Mouse (Mus musculus) heart, postnatal 0 days (tissue): ENCODE data around the gene Sars2. TPM values are rescaled to one million over a fixed set of nuclear protein-coding genes. Genes with fewer than 3 reads are reported as not detected.

ENCODE experiments used
- ATAC-seq: fragments of 200-750 bp; cut with Nextera tagmentation; 2 replicates; pipeline ENCODE4 v1.8.0; 2017; ENCODE audit warnings: low read depth, moderate number of reproducible peaks, moderate library complexity; ENCODE audit not compliant: insufficient read depth
- DNase-seq: peaks from one replicate; pipeline ENCODE4 v3.0.0-alpha.2; 2016; ENCODE audit warnings: low spot score
- H3K27ac ChIP-seq: fragments of 300-500 bp; sonication (generic); 2 replicates; pipeline ENCODE4 v1.5.1; 2014; ENCODE audit warnings: low read depth, mild to moderate bottlenecking
- H3K27me3 ChIP-seq: fragments of 300-500 bp; sonication (generic); 2 replicates; pipeline ENCODE4 v1.6.1; 2014; ENCODE audit warnings: low read length, mixed read lengths; ENCODE audit not compliant: control insufficient read depth, insufficient read depth
- H3K36me3 ChIP-seq: fragments of 300-500 bp; sonication (generic); replicated peaks from 2 replicates; pipeline ENCODE4 v1.6.1; 2014; ENCODE audit warnings: low read length, mixed read lengths; ENCODE audit not compliant: control insufficient read depth, insufficient read depth
- H3K4me1 ChIP-seq: fragments of 300-500 bp; sonication (generic); 2 replicates; pipeline ENCODE4 v1.6.1; 2014; ENCODE audit warnings: antibody characterized with exemption; ENCODE audit not compliant: control insufficient read depth, insufficient read depth
- H3K4me2 ChIP-seq: fragments of 300-500 bp; sonication (generic); 2 replicates; pipeline ENCODE4 v1.6.1; 2014; ENCODE audit warnings: low read depth, mild to moderate bottlenecking, low read length, moderate library complexity
- H3K4me3 ChIP-seq: fragments of 300-500 bp; sonication (generic); 2 replicates; pipeline ENCODE4 v1.5.1; 2014; ENCODE audit warnings: low read depth, low read length
- H3K9ac ChIP-seq: fragments of 300-500 bp; sonication (generic); replicated peaks from 2 replicates; pipeline ENCODE4 v1.6.1; 2014; ENCODE audit warnings: low read depth, low read length, mixed read lengths
- H3K9me3 ChIP-seq: fragments of 300-500 bp; sonication (generic); replicated peaks from 2 replicates; pipeline ENCODE4 v1.6.1; 2016; ENCODE audit warnings: low read length; ENCODE audit not compliant: control insufficient read depth
- CTCF ChIP-seq: IDR thresholded peaks from 2 replicates; pipeline ENCODE4 v1.5.1; 2016; ENCODE audit warnings: antibody characterized with exemption, control low read depth, low read depth
- EP300 ChIP-seq: IDR thresholded peaks from 2 replicates; pipeline ENCODE4 v1.6.1; 2016; ENCODE audit warnings: antibody characterized with exemption, low read depth
- WGBS: fragments of 180-500 bp; shearing (Covaris S2); extraction: QIAGEN DNeasy Blood & Tissue Kit; methylation state at CpG from one replicate; pipeline ENCODE4 v1.1.7; 2014; 5-methylcytosine and 5-hydroxymethylcytosine counted together
- polyA plus RNA-seq: library from polyadenylated mRNA; unstranded; fragments of >200 nt; fragmentation: Nextera tagmentation; extraction: Ambion mirVana; gene quantifications from 2 replicates; pipeline ENCODE4 v1.2.1, GENCODE M21; 2015
- total RNA-seq: library from RNA; depleted of rRNA; stranded (reverse); fragments of >200 nt; gene quantifications from 2 replicates; pipeline ENCODE4 v1.2.3, GENCODE M21; 2014; ENCODE audit warnings: low replicate concordance

Gene Sars2
- total and polyA plus RNA-seq, 2 experiments from 2014 or later: 17.0 to 22.6 TPM

DNA sequence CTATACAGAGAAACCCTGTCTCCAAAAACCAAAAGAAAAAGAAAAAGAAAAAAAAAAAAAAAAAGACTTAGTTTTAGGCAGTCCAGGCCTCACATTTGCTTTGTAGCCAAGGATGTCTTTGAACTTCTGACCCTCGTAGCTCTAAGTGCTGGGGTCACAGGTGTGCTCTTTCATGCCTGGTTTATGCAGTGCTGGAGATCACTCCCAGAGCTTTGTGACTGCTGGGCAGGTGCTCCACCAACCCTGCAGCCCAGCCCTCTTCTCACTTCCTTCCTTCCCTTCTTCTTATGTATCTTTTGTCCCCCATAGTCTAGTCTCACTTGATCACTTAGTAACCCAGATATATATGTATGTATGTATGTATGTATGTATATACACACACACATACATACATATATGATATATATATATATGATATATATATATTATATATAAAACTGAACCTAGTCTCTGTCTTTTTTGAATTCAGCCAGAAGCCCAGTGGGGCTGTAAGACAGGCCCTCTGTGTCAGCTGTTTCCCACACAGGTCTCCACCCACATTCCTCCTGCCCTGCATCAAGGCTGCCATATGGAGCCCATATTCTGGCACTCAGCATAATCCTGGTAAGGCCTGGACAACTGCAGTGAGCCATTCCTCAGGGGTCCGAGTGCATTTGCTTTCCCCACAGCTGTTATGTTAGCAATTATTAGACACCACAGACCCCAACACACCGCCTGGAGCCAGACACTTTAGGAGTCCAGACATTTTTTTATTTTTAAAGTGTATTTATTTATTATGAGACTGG lies 20.8 kb upstream of the Sars2 start:
- Histone ChIP-seq H3K9ac (no peak overlapping the region), H3K9me3 (no peaks in the 10 kb centered on the region), H3K36me3 (no peaks in the 10 kb centered on the region), H3K4me1 (no peaks in the 10 kb centered on the region), H3K4me2 (no peak overlapping the region), H3K27ac (no peak overlapping the region), H3K27me3 (no peaks in the 10 kb centered on the region), H3K4me3 (no peak overlapping the region)
- no peak for TF ChIP-seq EP300
- no peak for TF ChIP-seq CTCF
- ATAC-seq (no peak), DNase-seq (no peak)
- WGBS: 78% methylated on average over 3 of the region's 3 CpGs

DNA sequence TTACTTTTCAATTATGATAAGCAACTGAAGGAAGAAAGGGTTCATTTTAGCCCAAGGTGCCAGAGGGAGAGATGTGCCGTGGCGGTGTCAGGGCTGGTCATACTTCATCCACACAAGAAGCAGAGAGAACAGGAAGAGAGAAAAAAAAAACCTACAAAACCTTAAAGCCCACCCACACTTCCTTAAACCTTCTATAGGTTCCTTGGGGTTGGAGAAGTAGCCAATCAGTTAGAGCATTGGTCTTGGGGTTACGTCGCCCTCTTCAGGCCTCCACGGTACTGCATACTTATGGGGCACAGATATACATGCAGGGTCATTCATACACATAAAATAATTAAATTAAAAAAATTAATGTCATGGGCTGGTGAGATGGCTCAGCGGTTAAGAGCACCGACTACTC lies 19.7 kb upstream of the Sars2 start:
- no peak overlapping the region for H3K4me2 ChIP-seq
- TF ChIP-seq CTCF (no peak), EP300 (no peak)
- H3K4me3 ChIP-seq: no peak overlapping the region
- H3K27ac ChIP-seq: no peak overlapping the region
- H3K9ac ChIP-seq: no peak overlapping the region
- H3K27me3 ChIP-seq: no peaks in the 10 kb centered on the region
- no peaks in the 10 kb centered on the region for H3K36me3 ChIP-seq
- DNase-seq: no peak
- H3K9me3 ChIP-seq: no peaks in the 10 kb centered on the region
- no peak for ATAC-seq
- WGBS: 93% methylated on average over 7 of the region's 7 CpGs
- no peaks in the 10 kb centered on the region for H3K4me1 ChIP-seq

DNA sequence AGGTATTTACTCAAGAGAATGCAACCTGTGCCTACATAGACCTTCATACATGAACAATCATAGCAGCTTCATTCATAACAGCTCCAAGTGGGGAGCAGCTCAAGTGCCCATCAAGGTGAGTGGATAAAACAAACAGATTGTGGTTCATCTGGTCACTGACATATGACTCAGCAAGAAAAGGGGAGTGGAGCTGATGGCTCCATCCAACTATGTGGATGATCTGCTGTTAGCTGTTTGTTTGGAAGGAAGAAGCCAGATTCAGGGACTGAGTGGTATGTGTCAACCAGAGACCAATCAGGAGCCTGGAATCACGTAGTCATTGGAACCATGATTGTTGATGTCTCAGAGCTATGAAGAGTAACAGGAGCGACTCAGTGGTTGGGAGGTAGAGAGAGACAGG lies 17.2 kb upstream of the Sars2 start:
- no peaks in the 10 kb centered on the region for H3K27me3 ChIP-seq
- no peak for ATAC-seq
- no peak for DNase-seq
- no peak for TF ChIP-seq EP300
- no peak for TF ChIP-seq CTCF
- 93% methylated on average over 2 of the region's 2 CpGs for WGBS
- H3K4me3 ChIP-seq: no peak overlapping the region
- no peaks in the 10 kb centered on the region for H3K9me3 ChIP-seq
- H3K4me2 ChIP-seq: no peak overlapping the region
- H3K36me3 ChIP-seq: no peaks in the 10 kb centered on the region
- H3K27ac ChIP-seq: no peak overlapping the region
- H3K4me1 ChIP-seq: no peaks in the 10 kb centered on the region
- H3K9ac ChIP-seq: no peak overlapping the region

GRCm38 (mm10) chr7:28726600-28726999 lies 15.2 kb upstream of the Sars2 start:
- Histone ChIP-seq H3K4me2 (no peak overlapping the region), H3K36me3 (no peaks in the 10 kb centered on the region), H3K9ac (no peak overlapping the region), H3K27me3 (no peaks in the 10 kb centered on the region), H3K4me1 (no peaks in the 10 kb centered on the region), H3K9me3 (peaks cover 9% of the 10 kb centered on the region), H3K4me3 (no peak overlapping the region), H3K27ac (no peak overlapping the region)
- ATAC-seq (peak; percentile 59; the same call in 1 of the 2 replicates), DNase-seq (peak; percentile 60)
- TF ChIP-seq EP300: no peak
- TF ChIP-seq CTCF: peak; percentile 79
- WGBS: 10% methylated on average over 14 of the region's 14 CpGs

DNA sequence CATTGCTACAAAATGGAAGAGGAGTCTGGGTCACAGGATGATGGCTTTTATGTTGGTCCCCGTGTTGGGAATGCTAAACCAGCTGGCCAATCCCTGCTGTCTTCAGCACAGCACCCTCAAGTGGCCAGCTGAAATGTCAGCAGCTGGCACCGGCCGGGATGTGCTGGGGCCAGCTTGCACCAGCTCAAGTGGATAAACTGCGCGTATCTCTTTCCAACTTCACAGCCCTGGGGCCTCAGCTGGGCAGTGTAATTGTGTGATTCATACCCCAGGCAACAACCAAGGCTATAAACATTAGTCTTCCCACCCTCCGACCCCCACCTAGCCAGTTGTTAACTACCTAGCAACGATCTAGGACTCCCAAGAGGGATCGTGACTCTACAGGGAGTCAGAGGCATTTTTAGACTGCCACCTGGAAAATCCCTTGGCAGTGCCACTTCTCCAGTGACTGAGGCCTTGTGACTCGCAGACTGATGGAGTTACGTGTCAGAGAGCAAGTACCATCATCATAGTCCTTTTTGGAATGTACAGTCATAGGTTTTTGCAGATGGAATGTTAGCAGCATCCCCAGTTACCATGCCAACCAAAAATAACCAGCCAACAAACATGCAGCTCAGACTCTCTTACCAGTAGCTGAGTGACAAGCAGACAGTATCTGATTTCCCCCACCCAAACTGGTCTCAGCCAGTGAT lies 14.0 kb upstream of the Sars2 start:
- ATAC-seq (peak; percentile 58), DNase-seq (peak; percentile 30)
- Histone ChIP-seq H3K36me3 (no peaks in the 10 kb centered on the region), H3K4me3 (no peak overlapping the region), H3K9me3 (peaks cover 12% of the 10 kb centered on the region), H3K27ac (no peak overlapping the region), H3K27me3 (no peaks in the 10 kb centered on the region), H3K9ac (no peak overlapping the region), H3K4me2 (no peak overlapping the region), H3K4me1 (peaks cover 6% of the 10 kb centered on the region)
- no peak for TF ChIP-seq EP300
- TF ChIP-seq CTCF: peak; percentile 40
- WGBS: 51% methylated on average over 10 of the region's 10 CpGs
